Mouse (Mus musculus): Measurements from ENCODE around the gene Gm42791. TPM values are rescaled to one million over a fixed set of nuclear protein-coding genes. Genes with fewer than 3 reads are reported as not detected.

The Gm42791 gene
- total RNA-seq, 2 experiments from 2014 or later, result 9.6 to 11.5 TPM

GRCm38 (mm10) chr5:148928382-148929115 is 66.4 kb downstream of the Gm42791 start:
- DNase-seq (ENCODE audit: low spot score in 2 of 2), result peak; percentile 93 to 94

GRCm38 (mm10) chr5:148927717-148928223 is 67.2 kb downstream of the Gm42791 start:
- no peak for DNase-seq (ENCODE audit: low spot score in 2 of 2)

DNA sequence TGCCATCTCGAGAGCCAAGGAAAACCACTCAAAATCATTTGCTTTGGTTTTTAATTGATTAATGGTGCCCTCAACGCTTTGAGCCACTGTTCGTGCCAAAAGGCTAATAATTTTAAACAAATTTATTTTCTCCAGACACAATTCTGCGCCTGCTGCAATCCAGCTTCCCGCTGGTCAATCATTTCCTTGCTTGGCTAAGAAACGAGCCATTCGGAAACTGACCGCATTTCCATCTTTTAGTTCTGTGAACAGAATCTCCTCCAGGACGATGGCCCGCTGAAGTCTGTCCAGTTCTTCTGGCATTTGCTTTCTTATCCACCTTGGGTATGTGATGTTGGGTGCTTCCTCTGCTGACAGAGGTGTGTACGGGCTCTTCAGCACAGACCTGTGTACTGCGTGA is 70.4 kb downstream of the Gm42791 start:
- no peak for DNase-seq (ENCODE audit: low spot score in 2 of 2)

GRCm38 (mm10) chr5:148924051-148924450 is 70.9 kb downstream of the Gm42791 start:
- DNase-seq (ENCODE audit: low spot score in 2 of 2), result no peak

DNA sequence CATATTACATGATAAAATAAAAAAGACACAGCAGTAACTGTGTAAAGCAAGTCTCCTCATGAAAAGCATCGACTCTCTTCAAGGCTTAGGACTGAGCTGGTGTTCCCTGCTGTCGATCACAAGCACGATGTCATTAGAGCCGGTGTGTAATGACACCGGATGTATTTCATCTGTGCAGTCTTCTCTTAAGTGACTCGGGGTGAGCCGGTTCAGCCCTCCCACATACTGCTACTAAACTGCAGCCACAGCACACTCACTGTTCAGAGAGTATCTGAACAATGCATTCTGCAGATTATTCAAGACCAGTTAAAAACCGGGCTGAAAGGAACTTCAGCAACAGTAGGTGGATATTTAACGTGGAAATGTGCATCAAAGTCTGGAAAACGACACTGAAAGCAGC is 71.5 kb downstream of the Gm42791 start:
- no peak for DNase-seq (ENCODE audit: low spot score in 2 of 2)

DNA sequence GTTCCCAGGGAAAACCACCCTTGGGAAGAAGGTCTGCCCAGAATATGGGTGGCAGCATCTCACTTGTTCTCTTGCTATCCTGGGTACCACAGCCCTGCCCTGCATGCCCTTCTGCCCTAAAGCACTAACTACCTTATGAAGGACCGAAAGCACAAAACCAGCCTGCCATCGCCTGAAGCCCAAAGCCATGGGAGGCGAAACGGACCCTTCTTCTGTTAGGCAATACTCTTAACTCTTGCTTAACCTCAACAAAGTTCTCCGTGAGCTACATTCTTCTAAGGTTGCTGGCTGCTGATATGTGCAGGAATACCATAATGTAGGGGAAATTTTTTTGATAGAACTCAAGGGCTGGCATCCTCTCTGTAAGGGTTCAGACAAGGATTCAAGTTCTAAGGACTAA is 72.2 kb downstream of the Gm42791 start:
- DNase-seq (ENCODE audit: low spot score in 2 of 2), result no peak

DNA sequence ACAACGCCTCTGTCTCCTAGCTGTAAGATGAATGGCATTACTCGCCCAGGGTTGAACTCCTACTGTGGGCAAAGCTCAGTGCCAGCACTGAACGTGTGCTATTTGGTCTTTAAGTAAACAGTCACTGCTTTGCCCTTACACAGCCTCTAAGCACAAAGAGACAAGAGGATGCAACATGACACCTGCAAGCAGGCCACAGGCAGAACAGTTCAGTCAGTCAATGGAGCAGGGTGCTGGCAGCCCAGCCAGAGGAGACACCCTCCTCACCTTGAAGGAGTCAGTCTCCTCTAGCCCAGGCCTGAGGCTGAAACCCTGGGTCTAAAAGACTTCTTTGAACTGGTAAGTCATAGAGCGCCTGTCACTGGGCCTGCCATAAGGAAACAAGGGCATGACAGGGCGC is 76.9 kb downstream of the Gm42791 start:
- no peak for DNase-seq (ENCODE audit: low spot score in 2 of 2)

GRCm38 (mm10) chr5:148916775-148917174 is 78.2 kb downstream of the Gm42791 start:
- no peak for DNase-seq (ENCODE audit: low spot score in 2 of 2)

DNA sequence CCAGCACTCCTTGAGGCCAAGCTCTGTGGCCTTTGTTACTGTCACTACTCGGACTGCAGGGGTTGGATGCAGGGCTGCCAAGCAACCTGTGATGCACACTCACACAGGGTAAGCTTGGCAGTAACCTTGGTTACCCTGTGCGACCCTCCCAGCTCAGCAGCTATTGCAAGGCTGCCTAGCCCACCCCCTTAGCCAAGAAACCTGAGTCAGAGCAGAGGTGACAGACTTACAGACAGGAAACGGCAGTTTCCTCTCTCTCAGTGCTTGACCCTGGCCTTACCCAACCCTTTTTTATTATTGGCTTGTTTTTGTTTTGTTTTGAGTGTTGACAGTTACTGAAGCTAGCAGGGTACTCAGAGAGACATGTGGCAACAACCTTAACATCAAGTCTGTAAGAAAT is 82.7 kb downstream of the Gm42791 start:
- DNase-seq (ENCODE audit: low spot score in 2 of 2), result no peak

DNA sequence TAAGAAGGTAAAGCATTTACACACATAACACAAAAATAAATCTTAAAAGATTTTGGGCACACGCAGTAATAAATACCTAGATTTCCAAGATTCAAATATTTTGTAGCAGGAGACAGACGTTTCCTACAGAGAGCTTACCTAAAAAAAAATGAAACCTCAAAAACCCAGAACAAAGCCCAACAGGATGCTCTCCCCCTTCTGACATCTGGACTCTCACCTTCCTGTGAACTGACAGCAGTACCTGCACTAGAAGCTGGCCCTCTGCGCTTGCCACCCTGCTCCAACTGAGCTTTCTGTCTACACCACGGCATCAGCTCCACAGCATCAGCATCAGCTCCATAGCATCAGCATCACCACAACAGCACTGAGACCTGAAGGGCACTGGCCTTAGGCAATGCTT is 84.9 kb downstream of the Gm42791 start:
- DNase-seq (ENCODE audit: low spot score in 2 of 2), result no peak

DNA sequence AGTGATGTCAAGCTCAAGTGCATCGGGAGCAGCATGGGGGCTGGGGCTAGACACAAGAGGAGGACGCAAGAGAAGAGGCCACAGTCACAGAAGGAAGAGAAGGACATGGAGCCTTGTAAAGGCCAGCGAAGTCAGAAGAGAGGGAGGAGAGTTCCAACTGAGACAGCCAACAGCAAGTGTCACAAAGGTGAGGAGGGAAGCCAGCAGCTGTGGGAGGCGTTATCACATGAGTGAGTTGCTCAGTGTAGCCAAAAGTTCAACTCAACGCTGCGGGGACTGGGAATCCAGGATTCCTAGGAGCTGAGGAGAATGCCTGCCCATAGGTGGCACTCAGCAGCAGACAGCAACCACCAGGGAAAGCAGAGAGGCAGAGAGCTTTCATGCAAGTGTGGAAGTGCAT is 85.5 kb downstream of the Gm42791 start:
- DNase-seq (ENCODE audit: low spot score in 2 of 2), result peak in 1 of 2 experiments; percentile 25

- peak; percentile 33 to 39 for DNase-seq (ENCODE audit: low spot score in 2 of 2)
Observed at GRCm38 (mm10) chr5:148909057-148909395, 85.9 kb downstream of the Gm42791 start.

DNA sequence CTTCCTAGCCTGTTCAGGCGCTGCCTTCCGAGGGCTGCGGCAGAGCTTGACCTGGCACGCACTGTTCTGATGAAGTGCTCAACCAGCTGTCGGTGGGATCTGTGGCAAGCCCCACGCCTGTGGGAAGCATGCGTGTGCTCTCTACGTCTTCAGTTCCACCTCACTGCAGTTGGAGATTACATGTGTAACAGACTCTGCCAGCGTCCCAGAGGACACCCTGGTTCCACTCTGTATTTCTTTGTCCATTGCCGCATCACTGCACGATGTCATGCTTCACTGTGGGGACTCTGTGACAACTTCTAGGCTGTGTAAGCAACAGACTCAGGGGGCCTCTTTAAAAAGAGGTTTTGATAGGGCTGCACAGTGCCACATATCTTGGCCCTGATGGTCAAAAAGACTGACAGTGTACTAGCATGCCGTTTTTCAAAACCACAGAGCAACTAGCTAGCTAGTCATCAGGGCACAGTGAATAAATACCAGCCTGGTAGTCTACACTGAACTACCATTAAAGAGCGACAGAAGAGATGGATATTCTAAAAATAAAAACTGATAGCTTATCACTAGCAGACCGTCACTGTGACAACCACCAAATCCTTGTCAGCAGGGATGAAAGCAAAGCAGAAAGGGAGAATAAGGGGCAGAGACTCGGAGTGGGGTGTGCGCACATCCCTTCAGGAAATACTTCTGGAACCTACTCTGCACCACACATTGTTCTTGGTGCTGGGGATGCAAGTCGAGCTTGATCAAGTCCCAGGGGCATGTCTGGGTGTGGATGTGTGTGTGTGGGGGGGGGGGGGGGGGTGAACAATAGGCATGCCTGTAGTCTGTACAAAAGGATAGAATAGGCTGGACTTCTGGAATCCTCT is 86.5 kb downstream of the Gm42791 start:
- peak in 1 of 2 experiments; percentile 16 for DNase-seq (ENCODE audit: low spot score in 2 of 2)

- no peak for DNase-seq (ENCODE audit: low spot score in 2 of 2)
Observed at GRCm38 (mm10) chr5:148906305-148906704, 88.6 kb downstream of the Gm42791 start.

DNA sequence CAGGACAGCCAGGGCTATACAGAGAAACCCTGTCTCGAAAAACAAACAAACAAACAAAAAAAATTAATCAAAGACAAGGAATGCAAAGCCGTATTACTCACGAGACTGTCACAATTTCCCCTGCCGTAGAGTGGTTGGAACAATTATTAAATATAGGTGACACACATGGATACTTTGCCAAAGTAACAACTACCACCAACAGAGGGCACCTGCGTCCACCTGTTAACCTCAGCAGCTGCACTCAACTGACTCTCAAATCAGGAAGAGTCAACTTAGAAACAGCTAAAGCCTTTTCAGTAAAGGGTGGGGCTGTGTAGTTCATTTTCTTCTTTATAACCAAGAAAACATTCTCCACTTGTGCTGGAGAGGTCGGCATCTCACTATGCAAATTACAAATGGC is 90.1 kb downstream of the Gm42791 start:
- DNase-seq (ENCODE audit: low spot score in 2 of 2), result no peak

DNA sequence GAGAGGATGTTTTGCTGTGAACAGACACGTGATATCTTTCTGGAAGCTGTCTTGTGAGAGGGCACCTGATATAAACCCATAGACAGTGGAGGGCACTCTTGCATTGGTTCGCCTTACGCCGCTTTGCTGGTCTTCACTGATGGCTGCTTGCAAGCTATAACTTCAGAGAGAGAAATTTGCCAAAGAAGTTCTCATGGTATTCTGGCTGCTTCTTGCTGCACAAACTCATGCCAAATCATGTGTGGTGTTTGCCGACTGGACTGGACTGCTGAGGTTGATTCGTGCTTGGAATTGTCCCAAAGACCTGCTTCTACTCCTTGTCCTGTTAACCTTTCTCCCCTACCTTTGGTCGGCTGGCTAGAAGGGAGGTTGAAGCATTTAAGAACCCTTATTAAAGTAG is 95.6 kb downstream of the Gm42791 start:
- DNase-seq (ENCODE audit: low spot score in 2 of 2), result no peak

DNA sequence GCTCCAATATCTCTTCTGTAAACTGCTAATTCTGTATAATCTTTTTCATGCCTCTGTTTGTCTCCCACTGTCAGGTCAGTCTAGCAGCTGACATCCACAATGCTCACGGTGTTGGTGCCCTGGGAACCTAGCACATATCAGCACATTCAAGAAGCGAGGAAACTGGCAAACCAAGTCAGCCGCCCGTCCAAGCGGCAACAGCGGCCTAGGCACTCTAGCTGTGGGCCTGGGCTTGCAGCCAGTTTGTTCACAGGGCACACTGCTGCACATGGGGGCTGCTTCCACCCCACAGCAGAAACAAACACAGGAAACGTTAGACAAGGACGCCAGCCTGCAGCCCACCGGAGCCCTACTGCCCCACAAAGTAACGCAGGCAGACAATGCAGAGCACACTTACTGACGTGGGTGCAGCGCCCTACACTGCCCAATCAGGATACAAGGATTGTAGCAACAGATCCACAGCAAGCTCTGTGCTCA is 97.0 kb downstream of the Gm42791 start:
- peak; percentile 18 to 37 for DNase-seq (ENCODE audit: low spot score in 2 of 2)

- peak in 1 of 2 experiments; percentile 41 for DNase-seq (ENCODE audit: low spot score in 2 of 2)
Observed at GRCm38 (mm10) chr5:148897069-148897702, 97.8 kb downstream of the Gm42791 start.

DNA sequence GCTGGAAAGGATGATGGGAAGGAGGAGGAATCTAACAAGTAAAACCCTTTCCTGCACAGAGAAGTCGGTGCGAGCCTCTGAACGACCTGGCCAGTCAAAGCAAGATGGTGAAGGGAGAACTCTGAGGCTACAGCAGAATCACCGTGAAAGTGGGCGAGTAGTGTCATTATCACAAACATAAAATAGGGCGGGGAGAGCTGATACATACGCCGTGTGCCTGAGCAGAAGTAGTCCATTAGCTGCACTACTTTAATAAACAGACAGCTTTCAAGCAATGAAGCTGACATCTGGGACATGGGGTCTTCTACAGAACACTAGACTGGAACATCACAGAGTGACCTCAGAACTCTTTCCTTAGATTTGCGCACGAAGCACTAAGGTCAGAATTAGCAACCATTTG is 98.4 kb downstream of the Gm42791 start:
- DNase-seq (ENCODE audit: low spot score in 2 of 2), result no peak

- DNase-seq (ENCODE audit: low spot score in 2 of 2), result no peak
Observed at GRCm38 (mm10) chr5:148895833-148896232, 99.1 kb downstream of the Gm42791 start.

DNA sequence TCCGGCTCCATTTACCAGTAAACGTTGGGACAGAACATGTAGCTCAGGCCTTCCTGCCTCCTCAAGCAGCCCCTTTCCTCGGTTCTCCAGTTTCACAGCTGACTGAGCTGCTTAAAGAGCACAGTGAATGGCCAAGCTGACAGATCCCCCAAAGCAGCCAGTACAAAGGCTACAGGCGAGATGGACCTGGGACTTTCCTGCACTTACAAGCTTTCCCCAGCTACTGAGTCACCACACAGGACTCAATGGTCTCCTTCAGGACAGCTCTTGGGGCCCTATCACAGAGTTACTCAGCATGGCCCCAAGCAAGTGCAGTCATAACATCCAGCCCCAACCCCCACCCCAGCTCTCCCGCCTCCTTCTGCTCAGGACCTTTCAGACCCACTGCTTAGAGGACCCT is 99.9 kb downstream of the Gm42791 start:
- DNase-seq (ENCODE audit: low spot score in 2 of 2), result no peak

- DNase-seq (ENCODE audit: low spot score in 2 of 2), result no peak
Observed at GRCm38 (mm10) chr5:148890237-148890636, 104.7 kb downstream of the Gm42791 start.
